Mouse (Mus musculus) E14TG2a.4 (cell line): ENCODE data around the gene Tbp.

Experiments used
- CTCF ChIP-seq: conservative IDR thresholded peaks from 2 replicates; pipeline ENCODE4 v1.5.1; 2014; ENCODE audit warnings: low read length
- NANOG ChIP-seq: IDR thresholded peaks from 2 replicates; pipeline ENCODE4 v1.6.1; 2014; ENCODE audit warnings: borderline replicate concordance, low read length, mixed read lengths
- POU5F1 ChIP-seq: IDR thresholded peaks from 2 replicates; pipeline ENCODE4 v1.6.1; 2014; ENCODE audit warnings: low read length, borderline replicate concordance

DNA sequence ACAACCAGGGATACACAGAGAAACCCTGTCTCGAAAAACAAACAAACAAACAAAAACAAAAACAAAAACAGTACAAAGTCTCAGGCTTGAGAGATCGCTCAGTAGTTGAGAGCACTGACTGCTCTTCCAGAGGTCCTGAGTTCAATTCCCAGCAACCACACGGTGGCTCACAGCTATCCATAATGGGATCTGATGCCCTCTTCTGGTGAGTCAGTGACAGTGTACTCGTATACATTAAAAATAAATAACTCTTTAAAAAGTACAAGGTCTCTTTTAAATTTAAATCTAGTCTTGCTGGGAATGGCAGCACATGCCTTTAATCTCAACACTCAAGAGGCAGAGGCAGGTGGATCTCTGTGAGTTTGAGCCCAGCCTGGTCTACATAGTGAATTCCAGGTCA lies 27.0 kb upstream of the Tbp start:
- TF ChIP-seq CTCF (peak; percentile 38), POU5F1 (no peak), NANOG (no peak)
